Mouse (Mus musculus): Measurements from ENCODE around the gene Spib. TPM values are rescaled to one million over a fixed set of nuclear protein-coding genes. Genes with fewer than 3 reads are reported as not detected.
A peak's percentile ranks its signal among the peaks of the same experiment; 100 is the strongest.

Spib gene
- total and polyA plus RNA-seq, 2 experiments, result 0.18 to 1.9 TPM

GRCm38 (mm10) chr7:44521710-44522109 lies 10.2 kb downstream of the Spib start:
- Histone ChIP-seq H3K27me3 (ENCODE audit: control insufficient read depth, insufficient read depth, low read length) (peaks cover 6% of the 10 kb centered on the region; the same call in 1 of the 2 replicates), H3K79me2 (ENCODE audit: control insufficient read depth, insufficient read depth, low read length) (no peaks in the 10 kb centered on the region), H3K27ac (replicated peaks; ENCODE audit: insufficient read depth, low read depth, low read length) (no peak overlapping the region), H3K9ac (ENCODE audit: low read depth, low read length) (no peak overlapping the region), H3K4me3 (ENCODE audit: insufficient read depth, low read depth, low read length) (no peak overlapping the region), H3K4me1 (ENCODE audit: control insufficient read depth, insufficient read depth, low read length) (no peaks in the 10 kb centered on the region), H3K36me3 (ENCODE audit: control insufficient read depth, insufficient read depth, low read length) (no peaks in the 10 kb centered on the region)
- no peak for DNase-seq (ENCODE audit: extremely low read depth, low read depth, low spot score)
- WGBS, result 4% methylated on average over 20 of the region's 20 CpGs
- TF ChIP-seq CTCF (IDR thresholded peaks at IDR 0.05; ENCODE audit: low read depth, low read length) (peak; percentile 80), POLR2A (IDR thresholded peaks at IDR 0.05; ENCODE audit: extremely low read depth, insufficient read depth, low read length) (no peak)

- TF ChIP-seq CTCF (IDR thresholded peaks at IDR 0.05; ENCODE audit: low read depth, low read length), result no peak
- no peak for TF ChIP-seq POLR2A (IDR thresholded peaks at IDR 0.05; ENCODE audit: extremely low read depth, insufficient read depth, low read length)
- Histone ChIP-seq H3K27ac (replicated peaks; ENCODE audit: insufficient read depth, low read depth, low read length) (no peak overlapping the region), H3K79me2 (ENCODE audit: control insufficient read depth, insufficient read depth, low read length) (no peaks in the 10 kb centered on the region), H3K27me3 (ENCODE audit: control insufficient read depth, insufficient read depth, low read length) (peaks cover 6% of the 10 kb centered on the region; the same call in 1 of the 2 replicates), H3K36me3 (ENCODE audit: control insufficient read depth, insufficient read depth, low read length) (no peaks in the 10 kb centered on the region), H3K9ac (ENCODE audit: low read depth, low read length) (no peak overlapping the region), H3K4me1 (ENCODE audit: control insufficient read depth, insufficient read depth, low read length) (no peaks in the 10 kb centered on the region), H3K4me3 (ENCODE audit: insufficient read depth, low read depth, low read length) (no peak overlapping the region)
- 76% methylated on average over 3 of the region's 3 CpGs for WGBS
- DNase-seq (ENCODE audit: extremely low read depth, low read depth, low spot score), result no peak
Observed at GRCm38 (mm10) chr7:44520990-44521389, 10.9 kb downstream of the Spib start.

GRCm38 (mm10) chr7:44519240-44519913 lies 12.5 kb downstream of the Spib start:
- Histone ChIP-seq H3K79me2 (ENCODE audit: control insufficient read depth, insufficient read depth, low read length) (no peaks in the 10 kb centered on the region), H3K36me3 (ENCODE audit: control insufficient read depth, insufficient read depth, low read length) (no peaks in the 10 kb centered on the region), H3K9ac (ENCODE audit: low read depth, low read length) (no peak overlapping the region), H3K4me3 (ENCODE audit: insufficient read depth, low read depth, low read length) (no peak overlapping the region), H3K27ac (replicated peaks; ENCODE audit: insufficient read depth, low read depth, low read length) (no peak overlapping the region), H3K27me3 (ENCODE audit: control insufficient read depth, insufficient read depth, low read length) (peaks cover 3% of the 10 kb centered on the region; the same call in 1 of the 2 replicates), H3K4me1 (ENCODE audit: control insufficient read depth, insufficient read depth, low read length) (no peaks in the 10 kb centered on the region)
- TF ChIP-seq CTCF (IDR thresholded peaks at IDR 0.05; ENCODE audit: low read depth, low read length), result peak; percentile 54
- TF ChIP-seq POLR2A (IDR thresholded peaks at IDR 0.05; ENCODE audit: extremely low read depth, insufficient read depth, low read length), result no peak
- 74% methylated on average over 9 of the region's 9 CpGs for WGBS
- DNase-seq (ENCODE audit: extremely low read depth, low read depth, low spot score), result no peak

DNA sequence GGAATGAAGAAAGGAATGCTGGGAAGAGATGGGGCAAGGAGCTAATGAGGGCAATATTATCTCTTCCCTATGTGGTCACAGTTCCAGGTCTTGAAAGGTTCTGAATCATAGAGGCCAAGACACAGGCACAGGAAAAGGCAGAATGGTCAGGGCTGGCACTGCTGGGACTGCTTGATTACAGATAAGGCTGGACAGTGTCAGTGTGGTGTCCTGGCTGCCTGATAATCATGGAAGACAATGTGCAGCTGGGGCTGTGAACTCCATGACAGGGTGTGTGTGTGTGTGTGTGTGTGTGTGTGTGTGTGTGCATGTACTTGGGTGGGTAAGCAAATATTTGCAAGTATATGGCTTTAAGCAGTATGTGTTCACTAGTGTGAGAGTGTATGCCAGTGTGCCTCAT lies 24.4 kb downstream of the Spib start:
- H3K27ac ChIP-seq (replicated peaks; ENCODE audit: insufficient read depth, low read depth, low read length), result no peak overlapping the region
- H3K4me3 ChIP-seq (ENCODE audit: insufficient read depth, low read depth, low read length), result no peak overlapping the region
- no peaks in the 10 kb centered on the region for H3K79me2 ChIP-seq (ENCODE audit: control insufficient read depth, insufficient read depth, low read length)
- no peak for DNase-seq (ENCODE audit: extremely low read depth, low read depth, low spot score)
- H3K27me3 ChIP-seq (ENCODE audit: control insufficient read depth, insufficient read depth, low read length), result peaks cover 4% of the 10 kb centered on the region; the same call in 1 of the 2 replicates
- H3K4me1 ChIP-seq (ENCODE audit: control insufficient read depth, insufficient read depth, low read length), result no peaks in the 10 kb centered on the region
- no peak for TF ChIP-seq CTCF (IDR thresholded peaks at IDR 0.05; ENCODE audit: low read depth, low read length)
- no peak for TF ChIP-seq POLR2A (IDR thresholded peaks at IDR 0.05; ENCODE audit: extremely low read depth, insufficient read depth, low read length)
- no peaks in the 10 kb centered on the region for H3K36me3 ChIP-seq (ENCODE audit: control insufficient read depth, insufficient read depth, low read length)
- H3K9ac ChIP-seq (ENCODE audit: low read depth, low read length), result no peak overlapping the region

DNA sequence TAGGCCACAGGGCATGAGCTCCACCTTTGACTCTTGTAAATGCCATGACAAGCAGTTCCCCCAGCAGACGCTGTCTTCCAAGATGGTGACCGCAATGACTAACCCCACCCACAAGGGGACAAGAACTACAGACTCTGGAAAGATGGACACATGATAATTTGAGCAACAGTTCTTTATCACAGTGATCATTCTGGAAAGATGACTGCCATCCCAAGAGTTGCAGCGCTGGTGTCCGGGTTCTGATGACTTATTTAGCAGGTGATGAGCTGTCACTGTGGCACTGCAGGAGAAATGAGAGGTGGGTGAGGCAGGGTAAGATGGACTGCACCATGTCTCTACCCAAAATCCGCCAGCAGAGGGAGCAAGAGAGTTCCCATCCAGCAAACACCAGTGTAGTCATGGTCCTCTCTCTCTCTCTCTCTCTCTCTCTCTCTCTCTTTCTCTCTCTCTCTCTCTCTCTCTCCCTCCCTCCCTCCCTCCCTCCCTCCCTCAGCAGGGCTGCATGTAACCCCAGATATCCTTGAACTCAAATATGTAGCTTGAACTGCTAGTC lies 30.2 kb downstream of the Spib start:
- Histone ChIP-seq H3K9ac (ENCODE audit: low read depth, low read length) (no peak overlapping the region), H3K4me1 (ENCODE audit: control insufficient read depth, insufficient read depth, low read length) (peaks cover 16% of the 10 kb centered on the region), H3K79me2 (ENCODE audit: control insufficient read depth, insufficient read depth, low read length) (no peaks in the 10 kb centered on the region), H3K27ac (replicated peaks; ENCODE audit: insufficient read depth, low read depth, low read length) (no peak overlapping the region), H3K36me3 (ENCODE audit: control insufficient read depth, insufficient read depth, low read length) (no peaks in the 10 kb centered on the region), H3K27me3 (ENCODE audit: control insufficient read depth, insufficient read depth, low read length) (no peaks in the 10 kb centered on the region), H3K4me3 (ENCODE audit: insufficient read depth, low read depth, low read length) (no peak overlapping the region)
- 36% methylated on average over 5 of the region's 5 CpGs for WGBS
- peak; percentile 80 for TF ChIP-seq CTCF (IDR thresholded peaks at IDR 0.05; ENCODE audit: low read depth, low read length)
- TF ChIP-seq POLR2A (IDR thresholded peaks at IDR 0.05; ENCODE audit: extremely low read depth, insufficient read depth, low read length), result no peak
- peak; percentile 34 for DNase-seq (ENCODE audit: extremely low read depth, low read depth, low spot score)

DNA sequence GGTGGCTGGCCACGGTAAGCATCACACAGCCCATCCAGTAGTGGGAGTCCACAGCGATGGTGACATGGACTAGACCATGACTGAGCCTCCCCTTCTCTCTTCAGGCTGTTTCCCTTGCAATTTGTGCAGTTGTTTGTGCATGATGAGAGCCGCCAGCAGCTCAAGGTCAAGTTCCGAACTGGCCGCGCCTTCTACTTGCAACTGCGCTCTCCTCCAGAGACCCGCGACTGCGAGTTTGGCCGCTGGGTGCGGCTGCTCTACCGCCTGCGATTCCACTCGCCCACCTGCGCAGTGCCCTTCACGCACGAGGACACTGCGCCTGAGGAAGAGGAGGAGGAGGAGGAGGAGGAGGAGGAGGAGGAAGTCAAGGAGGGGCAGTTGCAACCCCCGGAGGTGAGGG lies 31.8 kb downstream of the Spib start:
- Histone ChIP-seq H3K27ac (replicated peaks; ENCODE audit: insufficient read depth, low read depth, low read length) (no peak overlapping the region), H3K9ac (ENCODE audit: low read depth, low read length) (no peak overlapping the region), H3K4me3 (ENCODE audit: insufficient read depth, low read depth, low read length) (no peak overlapping the region), H3K27me3 (ENCODE audit: control insufficient read depth, insufficient read depth, low read length) (no peaks in the 10 kb centered on the region), H3K36me3 (ENCODE audit: control insufficient read depth, insufficient read depth, low read length) (no peaks in the 10 kb centered on the region), H3K79me2 (ENCODE audit: control insufficient read depth, insufficient read depth, low read length) (peaks cover 5% of the 10 kb centered on the region; the same call in 1 of the 2 replicates), H3K4me1 (ENCODE audit: control insufficient read depth, insufficient read depth, low read length) (peaks cover 25% of the 10 kb centered on the region)
- DNase-seq (ENCODE audit: extremely low read depth, low read depth, low spot score), result no peak
- WGBS, result 75% methylated on average over 20 of the region's 20 CpGs
- no peak for TF ChIP-seq CTCF (IDR thresholded peaks at IDR 0.05; ENCODE audit: low read depth, low read length)
- no peak for TF ChIP-seq POLR2A (IDR thresholded peaks at IDR 0.05; ENCODE audit: extremely low read depth, insufficient read depth, low read length)
